Mouse (Mus musculus): ENCODE results near the gene Stra6l. TPM values are rescaled to one million over a fixed set of nuclear protein-coding genes. Genes with fewer than 3 reads are reported as not detected.

Gene Stra6l
- polyA plus RNA-seq, 1 experiment, result not detected

DNA sequence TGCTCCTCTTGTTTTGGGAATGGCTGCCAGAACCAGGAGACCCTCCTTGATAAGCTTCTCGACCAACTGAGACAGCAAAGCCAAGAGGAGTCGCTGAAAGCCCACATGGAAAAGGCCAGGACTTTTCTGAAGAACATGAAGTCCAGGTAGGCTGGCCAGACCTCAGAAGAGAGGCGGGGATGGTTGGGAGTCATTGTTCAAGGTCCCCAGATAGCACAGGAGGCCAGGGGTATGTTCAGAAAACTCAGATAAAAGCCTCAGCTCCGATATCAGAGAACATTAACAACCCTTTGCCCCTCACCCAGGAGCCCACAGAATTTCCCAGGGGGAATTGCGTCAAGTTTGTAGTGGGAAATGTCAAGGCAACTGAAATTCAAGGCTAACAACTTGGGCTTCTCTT lies 62.8 kb downstream of the Stra6l start:
- H3K36me3 ChIP-seq (ENCODE audit: control insufficient read depth, insufficient read depth), result no peaks in the 10 kb centered on the region
- H3K4me3 ChIP-seq (ENCODE audit: insufficient read depth, poor library complexity, severe bottlenecking), result no peak overlapping the region
- H3K79me3 ChIP-seq (ENCODE audit: low read depth), result no peaks in the 10 kb centered on the region
- H3K27me3 ChIP-seq (ENCODE audit: control insufficient read depth, insufficient read depth, insufficient read length), result peaks cover 60% of the 10 kb centered on the region
- no peak overlapping the region for H3ac ChIP-seq (ENCODE audit: control insufficient read depth, insufficient read length, low read depth)
- TF ChIP-seq USF1 (IDR thresholded peaks at IDR 0.05; ENCODE audit: low read depth), result no peak
- no peak for TF ChIP-seq MAX (IDR thresholded peaks at IDR 0.05)
- no peak for TF ChIP-seq FOSL1 (IDR thresholded peaks at IDR 0.05; ENCODE audit: insufficient read depth, low read length, poor library complexity, severe bottlenecking)
- TF ChIP-seq CEBPB (IDR thresholded peaks at IDR 0.05; ENCODE audit: low read depth), result no peak
- no peak for TF ChIP-seq MYOG (IDR thresholded peaks at IDR 0.05; ENCODE audit: control insufficient read depth, extremely low read depth, insufficient read length)
- no peak for TF ChIP-seq MYOD1 (IDR thresholded peaks at IDR 0.05; ENCODE audit: control insufficient read depth, insufficient read length, low read depth)
- TF ChIP-seq CTCF (IDR thresholded peaks at IDR 0.05; ENCODE audit: control insufficient read depth, insufficient read depth, insufficient read length), result no peak
- H3K79me2 ChIP-seq (ENCODE audit: control insufficient read depth, insufficient read depth), result no peaks in the 10 kb centered on the region

DNA sequence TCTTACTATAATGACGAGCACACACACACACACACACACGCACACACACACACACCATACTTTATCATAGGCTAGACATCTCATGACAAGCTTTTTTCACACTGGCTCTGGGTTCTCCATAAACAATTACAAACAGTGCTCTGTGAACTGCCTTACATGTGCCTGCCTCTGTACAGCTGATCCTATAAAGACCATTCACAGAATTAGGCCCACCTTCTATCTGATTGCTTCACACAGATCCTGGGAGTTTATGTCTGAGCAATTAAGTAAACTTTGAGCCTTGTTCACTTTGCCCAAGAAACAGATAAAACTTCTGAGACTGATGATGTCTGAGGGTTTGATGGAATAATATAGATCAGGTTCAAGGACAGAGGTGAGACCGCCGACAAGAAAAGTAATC lies 63.4 kb downstream of the Stra6l start:
- Histone ChIP-seq H3K27me3 (ENCODE audit: control insufficient read depth, insufficient read depth, insufficient read length) (peaks cover 56% of the 10 kb centered on the region), H3K36me3 (ENCODE audit: control insufficient read depth, insufficient read depth) (no peaks in the 10 kb centered on the region), H3K4me3 (ENCODE audit: insufficient read depth, poor library complexity, severe bottlenecking) (no peak overlapping the region), H3K79me3 (ENCODE audit: low read depth) (no peaks in the 10 kb centered on the region), H3ac (ENCODE audit: control insufficient read depth, insufficient read length, low read depth) (no peak overlapping the region), H3K79me2 (ENCODE audit: control insufficient read depth, insufficient read depth) (no peaks in the 10 kb centered on the region)
- no peak for TF ChIP-seq USF1 (IDR thresholded peaks at IDR 0.05; ENCODE audit: low read depth)
- TF ChIP-seq CEBPB (IDR thresholded peaks at IDR 0.05; ENCODE audit: low read depth), result no peak
- TF ChIP-seq FOSL1 (IDR thresholded peaks at IDR 0.05; ENCODE audit: insufficient read depth, low read length, poor library complexity, severe bottlenecking), result no peak
- no peak for TF ChIP-seq CTCF (IDR thresholded peaks at IDR 0.05; ENCODE audit: control insufficient read depth, insufficient read depth, insufficient read length)
- no peak for TF ChIP-seq MYOG (IDR thresholded peaks at IDR 0.05; ENCODE audit: control insufficient read depth, extremely low read depth, insufficient read length)
- no peak for TF ChIP-seq MYOD1 (IDR thresholded peaks at IDR 0.05; ENCODE audit: control insufficient read depth, insufficient read length, low read depth)
- no peak for TF ChIP-seq MAX (IDR thresholded peaks at IDR 0.05)

- Histone ChIP-seq H3K79me2 (ENCODE audit: control insufficient read depth, insufficient read depth) (no peaks in the 10 kb centered on the region), H3ac (ENCODE audit: control insufficient read depth, insufficient read length, low read depth) (no peak overlapping the region), H3K27me3 (ENCODE audit: control insufficient read depth, insufficient read depth, insufficient read length) (peaks cover 42% of the 10 kb centered on the region), H3K36me3 (ENCODE audit: control insufficient read depth, insufficient read depth) (no peaks in the 10 kb centered on the region), H3K4me3 (ENCODE audit: insufficient read depth, poor library complexity, severe bottlenecking) (no peak overlapping the region), H3K79me3 (ENCODE audit: low read depth) (no peaks in the 10 kb centered on the region)
- no peak for TF ChIP-seq MYOD1 (IDR thresholded peaks at IDR 0.05; ENCODE audit: control insufficient read depth, insufficient read length, low read depth)
- no peak for TF ChIP-seq USF1 (IDR thresholded peaks at IDR 0.05; ENCODE audit: low read depth)
- TF ChIP-seq CEBPB (IDR thresholded peaks at IDR 0.05; ENCODE audit: low read depth), result no peak
- TF ChIP-seq MYOG (IDR thresholded peaks at IDR 0.05; ENCODE audit: control insufficient read depth, extremely low read depth, insufficient read length), result no peak
- TF ChIP-seq FOSL1 (IDR thresholded peaks at IDR 0.05; ENCODE audit: insufficient read depth, low read length, poor library complexity, severe bottlenecking), result no peak
- TF ChIP-seq CTCF (IDR thresholded peaks at IDR 0.05; ENCODE audit: control insufficient read depth, insufficient read depth, insufficient read length), result no peak
- no peak for TF ChIP-seq MAX (IDR thresholded peaks at IDR 0.05)
These were observed 68.6 kb downstream of the Stra6l start for GRCm38 (mm10) chr4:45917091-45917490.

- Histone ChIP-seq H3ac (ENCODE audit: control insufficient read depth, insufficient read length, low read depth) (no peak overlapping the region), H3K79me2 (ENCODE audit: control insufficient read depth, insufficient read depth) (no peaks in the 10 kb centered on the region), H3K27me3 (ENCODE audit: control insufficient read depth, insufficient read depth, insufficient read length) (peaks cover 53% of the 10 kb centered on the region), H3K36me3 (ENCODE audit: control insufficient read depth, insufficient read depth) (no peaks in the 10 kb centered on the region), H3K79me3 (ENCODE audit: low read depth) (no peaks in the 10 kb centered on the region), H3K4me3 (ENCODE audit: insufficient read depth, poor library complexity, severe bottlenecking) (no peak overlapping the region)
- no peak for TF ChIP-seq FOSL1 (IDR thresholded peaks at IDR 0.05; ENCODE audit: insufficient read depth, low read length, poor library complexity, severe bottlenecking)
- no peak for TF ChIP-seq CTCF (IDR thresholded peaks at IDR 0.05; ENCODE audit: control insufficient read depth, insufficient read depth, insufficient read length)
- TF ChIP-seq MYOG (IDR thresholded peaks at IDR 0.05; ENCODE audit: control insufficient read depth, extremely low read depth, insufficient read length), result no peak
- TF ChIP-seq MAX (IDR thresholded peaks at IDR 0.05), result no peak
- TF ChIP-seq CEBPB (IDR thresholded peaks at IDR 0.05; ENCODE audit: low read depth), result no peak
- no peak for TF ChIP-seq USF1 (IDR thresholded peaks at IDR 0.05; ENCODE audit: low read depth)
- no peak for TF ChIP-seq MYOD1 (IDR thresholded peaks at IDR 0.05; ENCODE audit: control insufficient read depth, insufficient read length, low read depth)
These were observed 73.4 kb downstream of the Stra6l start for GRCm38 (mm10) chr4:45921663-45922435.

GRCm38 (mm10) chr4:45924011-45924410 lies 75.5 kb downstream of the Stra6l start:
- H3K79me3 ChIP-seq (ENCODE audit: low read depth), result no peaks in the 10 kb centered on the region
- H3ac ChIP-seq (ENCODE audit: control insufficient read depth, insufficient read length, low read depth), result no peak overlapping the region
- H3K36me3 ChIP-seq (ENCODE audit: control insufficient read depth, insufficient read depth), result no peaks in the 10 kb centered on the region
- no peak overlapping the region for H3K4me3 ChIP-seq (ENCODE audit: insufficient read depth, poor library complexity, severe bottlenecking)
- H3K27me3 ChIP-seq (ENCODE audit: control insufficient read depth, insufficient read depth, insufficient read length), result peaks cover 57% of the 10 kb centered on the region
- no peaks in the 10 kb centered on the region for H3K79me2 ChIP-seq (ENCODE audit: control insufficient read depth, insufficient read depth)
- TF ChIP-seq FOSL1 (IDR thresholded peaks at IDR 0.05; ENCODE audit: insufficient read depth, low read length, poor library complexity, severe bottlenecking), result no peak
- no peak for TF ChIP-seq MYOD1 (IDR thresholded peaks at IDR 0.05; ENCODE audit: control insufficient read depth, insufficient read length, low read depth)
- TF ChIP-seq USF1 (IDR thresholded peaks at IDR 0.05; ENCODE audit: low read depth), result no peak
- no peak for TF ChIP-seq CTCF (IDR thresholded peaks at IDR 0.05; ENCODE audit: control insufficient read depth, insufficient read depth, insufficient read length)
- TF ChIP-seq MAX (IDR thresholded peaks at IDR 0.05), result no peak

Measured in C2C12 (cell line).